Mouse (Mus musculus) olfactory bulb, adult 2 months (tissue): ENCODE data around the gene Npy5r. TPM values are rescaled to one million over a fixed set of nuclear protein-coding genes. Genes with fewer than 3 reads are reported as not detected.

Experiments
- H3K27ac ChIP-seq: fragments of 200-500 bp; 2 replicates; pipeline ENCODE4 v1.5.1; 2012; ENCODE audit warnings: low read depth, low read length; ENCODE audit not compliant: insufficient read depth
- H3K4me1 ChIP-seq: fragments of 200-500 bp; 2 replicates; pipeline ENCODE4 v1.6.1; 2012; ENCODE audit warnings: low read length; ENCODE audit not compliant: control insufficient read depth, insufficient read depth
- H3K4me3 ChIP-seq: fragments of 200-500 bp; 2 replicates; pipeline ENCODE4 v1.5.1; 2012; ENCODE audit warnings: mild to moderate bottlenecking, low read depth, low read length, moderate library complexity; ENCODE audit not compliant: insufficient read depth
- CTCF ChIP-seq: fragments of 200-500 bp; IDR thresholded peaks from 2 replicates; pipeline ENCODE4 v1.5.1; 2012; ENCODE audit warnings: low read depth, mild to moderate bottlenecking, low read length, moderate library complexity; ENCODE audit not compliant: insufficient read depth
- POLR2A ChIP-seq: fragments of 200-500 bp; IDR thresholded peaks from 2 replicates; pipeline ENCODE4 v1.6.1; 2012; ENCODE audit warnings: mild to moderate bottlenecking, low read depth, low read length, moderate library complexity; ENCODE audit not compliant: insufficient read depth
- WGBS: fragments of 180-500 bp; shearing (Covaris S2); methylation state at CpG from one replicate; pipeline ENCODE4 v1.1.7; 2018; 5-methylcytosine and 5-hydroxymethylcytosine counted together
- polyA plus RNA-seq: library from polyadenylated mRNA; stranded (reverse); fragments of >200 nt; gene quantifications from 2 replicates; pipeline ENCODE4 v1.2.4, GENCODE M21; 2012; ENCODE audit warnings: low replicate concordance; ENCODE audit not compliant: missing spikeins, insufficient read depth, insufficient read length

The Npy5r gene
- polyA plus RNA-seq, 1 experiment, result not detected

DNA sequence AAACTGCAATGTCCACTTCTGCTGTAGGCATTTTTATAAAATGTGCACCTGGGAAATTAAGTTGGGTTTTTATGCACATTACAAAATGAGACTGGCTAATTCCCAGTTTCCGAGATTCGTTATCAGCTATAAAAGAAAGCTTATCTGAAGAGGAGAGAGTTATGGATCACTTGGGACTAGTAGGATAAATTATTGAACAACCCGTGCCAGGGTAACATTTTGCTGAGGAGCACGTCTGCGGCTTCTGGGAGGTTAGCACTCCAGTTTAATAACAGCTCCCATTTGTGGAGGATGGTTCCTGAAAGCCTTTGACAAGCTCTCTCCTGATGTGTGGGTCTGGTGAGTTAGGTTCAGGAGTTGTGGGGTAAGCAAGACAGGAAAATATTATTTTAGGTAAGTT is 2.5 kb upstream of the Npy5r start:
- Histone ChIP-seq H3K4me3 (no peak overlapping the region), H3K27ac (no peak overlapping the region), H3K4me1 (peaks cover 2% of the 10 kb centered on the region; the same call in 1 of the 2 replicates)
- 77% methylated on average over 5 of the region's 5 CpGs for WGBS
- TF ChIP-seq POLR2A, result no peak
- TF ChIP-seq CTCF, result no peak

DNA sequence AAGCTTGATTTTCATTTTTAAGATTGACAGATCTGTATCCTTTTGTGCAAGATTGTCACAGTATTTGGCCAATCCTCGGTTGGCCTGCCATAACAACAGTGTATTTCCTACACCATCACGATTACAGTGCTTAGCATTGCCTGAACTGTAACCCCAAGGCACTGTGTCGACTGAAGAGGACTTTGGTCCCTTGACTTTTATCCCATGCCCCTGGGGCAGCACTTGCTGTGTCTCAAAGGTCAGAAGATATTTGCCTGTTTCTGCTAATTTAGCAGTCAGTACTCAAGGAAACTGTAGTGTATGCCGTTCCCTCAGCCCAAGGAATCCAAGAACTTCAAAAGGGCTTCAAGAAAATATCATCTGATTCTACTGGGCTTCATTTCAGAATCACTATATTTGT is 871 bp upstream of the Npy5r start:
- TF ChIP-seq POLR2A (no peak), CTCF (no peak)
- Histone ChIP-seq H3K4me3 (no peak overlapping the region), H3K27ac (no peak overlapping the region), H3K4me1 (peaks cover 2% of the 10 kb centered on the region; the same call in 1 of the 2 replicates)
- WGBS, result 80% methylated on average over 4 of the region's 4 CpGs

- no peak overlapping the region for H3K27ac ChIP-seq
- peaks cover 2% of the 10 kb centered on the region; the same call in 1 of the 2 replicates for H3K4me1 ChIP-seq
- WGBS, result 29% methylated on average over 6 of the region's 6 CpGs
Measured at GRCm38 (mm10) chr8:66688395-66688794, 467 bp upstream of the Npy5r start.

DNA sequence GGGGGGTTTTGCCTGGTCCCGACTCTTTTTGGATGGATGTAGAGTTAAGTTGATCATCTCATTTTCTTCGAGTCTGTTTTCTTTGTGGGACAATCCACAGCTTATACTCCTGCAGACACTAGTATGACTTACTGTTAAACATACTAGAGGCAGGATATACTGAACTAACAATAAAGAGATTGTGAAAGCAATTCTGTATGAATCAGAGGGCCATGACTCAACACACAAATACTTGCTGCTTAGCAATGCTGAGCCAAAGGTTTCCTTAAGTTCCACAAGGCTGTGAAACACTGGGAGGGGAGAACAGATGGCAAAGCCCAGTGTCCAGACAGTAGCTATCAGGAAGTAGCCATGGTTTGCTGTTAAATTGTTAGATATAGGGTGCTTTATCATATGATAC is 6.7 kb downstream of the Npy5r start:
- TF ChIP-seq CTCF, result no peak
- no peak for TF ChIP-seq POLR2A
- no peaks in the 10 kb centered on the region; the same call in 1 of the 2 replicates for H3K4me1 ChIP-seq
- 80% methylated on average over 2 of the region's 2 CpGs for WGBS
- no peak overlapping the region for H3K4me3 ChIP-seq
- no peak overlapping the region for H3K27ac ChIP-seq

More at GRCm38 (mm10) chr8:66688395-66688794, 467 bp upstream of the Npy5r start:
- TF ChIP-seq CTCF (no peak), POLR2A (no peak)
- H3K4me3 ChIP-seq, result no peak overlapping the region

GRCm38 (mm10) chr8:66630721-66631120 is 57.2 kb downstream of the Npy5r start:
- TF ChIP-seq POLR2A, result no peak
- TF ChIP-seq CTCF, result no peak
- 58% methylated on average over 1 of the region's 1 CpGs for WGBS
- H3K4me1 ChIP-seq, result no peaks in the 10 kb centered on the region
- H3K27ac ChIP-seq, result no peak overlapping the region
- H3K4me3 ChIP-seq, result no peak overlapping the region

Other genes with a start within 250 kb of the Npy5r start
- gene Tma16, start 201.6 kb downstream of the Npy5r start, polyA plus RNA-seq, result not detected in 2 replicates
- not detected in 2 replicates for gene Tktl2, start 176.4 kb downstream of the Npy5r start, polyA plus RNA-seq
- not detected in 2 replicates for gene Npy1r, start 9.1 kb upstream of the Npy5r start, polyA plus RNA-seq
- gene Naf1, start 172.1 kb upstream of the Npy5r start, polyA plus RNA-seq, result not detected in 2 replicates